Mouse (Mus musculus) left cerebral cortex, adult 2 months (tissue): ENCODE results near the gene Ramp1. TPM values are rescaled to one million over a fixed set of nuclear protein-coding genes. Genes with fewer than 3 reads are reported as not detected.

Experiments
- DNase-seq, 2 experiments: peaks; one replicate each; pipeline ENCODE4 v3.0.0; 2021 to 2022; ENCODE audit warnings: low spot score in 2 of 2, mixed read lengths in 1 of 2; ENCODE audit errors: extremely low spot score in 1 of 2
- H3K27ac ChIP-seq: fragments of 200-600 bp; 2 replicates; pipeline ENCODE4 v1.8.1; 2022
- H3K4me3 ChIP-seq: fragments of 200-600 bp; 2 replicates; pipeline ENCODE4 v1.8.1; 2022
- CTCF ChIP-seq: fragments of 200-600 bp; IDR thresholded peaks from 2 replicates; pipeline ENCODE4 v1.8.1; 2022; ENCODE audit warnings: antibody characterized with exemption, mild to moderate bottlenecking, moderate library complexity
- intact Hi-C: fragments of 180-260 bp; cut with DNase I; formaldehyde crosslinking; loops from one replicate; pipeline ENCODE4 v1.15.1; 2025
- total RNA-seq, 2 experiments: library from RNA; stranded (reverse); gene quantifications; 2 replicates each; pipeline ENCODE4 v1.2.3; 2021

The Ramp1 gene
- total RNA-seq, 2 experiments from 2014 or later: 52.6 to 53.0 TPM

DNA sequence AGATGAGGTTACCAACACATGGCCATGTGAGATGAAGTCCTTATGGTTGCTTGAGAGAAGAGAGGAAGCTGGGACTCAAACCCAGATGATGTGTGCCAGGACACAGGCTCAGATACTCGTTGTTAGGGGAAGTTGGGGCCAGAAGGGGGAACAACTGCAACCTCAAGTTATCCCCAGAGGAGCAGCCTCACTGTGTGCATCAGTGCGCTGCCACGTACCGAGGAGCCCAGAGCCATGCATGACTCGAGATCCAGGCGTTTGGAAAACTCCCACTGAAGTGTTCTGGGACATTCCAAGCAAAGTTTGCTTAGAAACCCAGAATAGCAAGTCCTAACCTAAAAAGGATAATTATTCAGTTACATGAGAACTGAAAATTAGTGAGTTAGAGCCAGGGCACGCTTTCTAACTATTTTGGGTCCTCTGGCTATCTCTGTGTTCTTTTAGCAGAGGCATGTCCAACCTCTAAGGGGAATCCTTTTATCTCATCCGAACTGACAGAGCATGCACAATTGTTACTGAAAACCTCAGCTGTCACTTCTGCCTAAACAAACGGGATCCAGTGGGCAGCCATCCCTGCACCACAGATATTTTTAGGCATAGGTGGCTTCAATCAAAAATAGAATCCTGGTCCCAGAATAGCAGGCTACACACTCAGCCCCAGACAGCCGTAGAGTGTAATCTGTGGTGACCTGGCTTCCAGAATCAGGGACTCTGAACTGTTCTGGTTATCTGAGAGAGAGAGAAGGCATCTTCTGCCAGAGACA lies 37.1 kb downstream of the Ramp1 start:
- Histone ChIP-seq H3K4me3 (no peak overlapping the region), H3K27ac (peak overlapping the region; percentile 9; the same call in 1 of the 2 replicates)
- DNase-seq: no peak
- no peak for TF ChIP-seq CTCF
- intact Hi-C loops: loop anchor here (10.0 kb wide), 1 partner anchor 242 kb away; no protein-coding TSS in a partner anchor

DNA sequence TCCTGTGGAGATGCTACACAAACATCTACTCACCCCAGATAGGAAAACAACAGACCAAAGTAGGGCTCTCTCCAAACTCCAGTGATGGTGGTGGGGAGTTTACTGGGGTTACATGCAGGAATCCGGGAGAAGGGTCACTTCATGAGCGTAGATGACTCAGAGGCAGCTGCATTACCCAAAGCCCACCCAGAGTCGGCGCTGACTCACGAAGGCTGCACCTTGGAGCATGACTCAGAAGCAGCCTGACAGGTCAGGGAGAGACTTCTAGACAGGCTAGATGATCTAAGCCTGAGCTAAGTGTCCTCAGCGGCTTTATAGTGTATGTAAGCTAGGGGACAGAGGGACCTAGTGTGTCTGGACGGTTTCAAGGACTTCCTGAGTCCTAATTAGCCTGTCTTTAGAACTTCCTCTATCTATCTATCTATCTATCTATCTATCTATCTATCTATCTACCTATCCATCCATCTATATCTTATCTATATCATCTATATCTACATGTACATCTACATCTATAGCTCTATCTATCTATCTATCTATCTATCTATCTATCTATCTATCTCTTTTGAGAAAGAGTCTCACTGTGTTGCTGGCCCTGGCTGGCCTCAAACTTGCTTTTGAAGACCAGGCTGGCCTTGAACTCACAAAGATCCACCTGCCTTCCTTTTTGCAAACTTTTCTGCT lies 40.2 kb downstream of the Ramp1 start:
- no peak for TF ChIP-seq CTCF
- no peak overlapping the region for H3K27ac ChIP-seq
- intact Hi-C loops: loop anchor here (10.0 kb wide), 1 partner anchor 245 kb away; no protein-coding TSS in a partner anchor

DNA sequence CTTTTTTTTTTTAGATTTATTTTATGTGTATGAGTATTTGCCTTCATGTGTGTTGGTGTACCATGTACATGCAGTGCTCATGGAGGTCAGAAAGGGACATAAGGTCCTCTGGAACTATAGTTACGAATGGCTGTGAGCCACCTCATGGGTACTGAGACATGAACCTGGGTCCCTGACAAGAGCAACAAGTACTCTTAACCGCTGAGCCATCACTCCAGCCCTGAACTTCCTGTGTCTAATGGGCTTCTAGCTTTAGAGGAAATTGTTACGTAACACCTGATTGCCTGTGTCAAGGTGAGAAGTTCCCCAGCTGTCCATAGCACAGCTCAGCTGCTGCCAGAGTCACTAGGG lies 40.7 kb downstream of the Ramp1 start:
- no peak for DNase-seq
- intact Hi-C loops: no loop called here
- TF ChIP-seq CTCF: no peak
- no peak overlapping the region for H3K4me3 ChIP-seq
- no peak overlapping the region for H3K27ac ChIP-seq

More for the DNA sequence above, 40.2 kb downstream of the Ramp1 start:
- DNase-seq: no peak
- no peak overlapping the region for H3K4me3 ChIP-seq

DNA sequence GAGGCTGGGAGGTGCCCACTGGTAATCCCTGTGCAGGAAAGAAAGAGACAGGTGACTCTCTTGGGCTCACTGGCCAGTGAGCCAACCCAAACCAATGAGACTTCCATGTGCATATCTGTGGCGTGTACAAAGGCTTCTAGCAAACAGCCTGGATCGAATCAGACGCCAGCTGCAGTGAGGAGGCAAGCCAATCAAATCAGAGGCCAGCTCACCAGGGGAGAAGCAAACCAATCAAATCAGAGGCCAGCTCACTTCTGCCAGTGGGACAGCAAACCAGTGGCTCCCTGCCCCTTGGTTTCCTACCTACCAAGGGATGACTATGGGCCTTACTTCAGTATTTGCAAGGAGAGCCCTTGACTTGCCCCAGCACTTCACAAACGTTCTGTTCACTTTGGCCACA lies 46.9 kb downstream of the Ramp1 start:
- intact Hi-C loops: no loop called here
- Histone ChIP-seq H3K4me3 (no peak overlapping the region), H3K27ac (no peak overlapping the region)
- no peak for TF ChIP-seq CTCF
- DNase-seq: no peak

DNA sequence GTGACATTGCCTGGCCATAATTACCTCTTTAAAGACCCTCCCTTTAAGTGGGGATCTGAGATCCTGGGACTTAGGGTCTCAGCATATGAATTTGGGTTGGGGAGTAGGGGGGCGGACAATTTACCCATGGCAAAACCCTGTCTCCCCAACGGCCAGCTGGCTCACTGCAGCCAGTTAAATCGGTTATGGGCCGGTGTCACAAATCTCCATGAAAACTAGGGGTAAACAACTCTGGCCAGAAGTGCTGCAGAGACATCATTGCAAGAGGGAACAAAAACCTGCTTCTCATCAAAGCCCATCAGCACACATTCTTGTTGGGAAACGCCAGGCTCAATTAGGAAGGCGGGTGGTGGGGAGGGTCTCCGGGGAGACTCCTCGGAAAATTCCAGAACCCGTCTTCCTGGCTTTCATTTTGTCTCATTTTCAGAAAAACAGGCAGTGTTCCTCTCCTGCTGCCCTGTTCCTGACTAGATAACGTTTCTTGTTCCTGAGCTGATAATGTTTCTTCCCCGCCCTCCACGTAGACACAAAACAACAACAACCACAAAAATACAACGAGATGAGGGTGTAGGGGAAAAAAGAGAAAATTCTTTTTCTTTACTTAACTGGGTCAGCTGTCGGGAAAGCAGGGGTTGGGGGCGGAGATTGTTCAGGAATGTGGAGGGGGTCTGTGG lies 47.9 kb downstream of the Ramp1 start:
- TF ChIP-seq CTCF: no peak
- intact Hi-C loops: no loop called here

DNA sequence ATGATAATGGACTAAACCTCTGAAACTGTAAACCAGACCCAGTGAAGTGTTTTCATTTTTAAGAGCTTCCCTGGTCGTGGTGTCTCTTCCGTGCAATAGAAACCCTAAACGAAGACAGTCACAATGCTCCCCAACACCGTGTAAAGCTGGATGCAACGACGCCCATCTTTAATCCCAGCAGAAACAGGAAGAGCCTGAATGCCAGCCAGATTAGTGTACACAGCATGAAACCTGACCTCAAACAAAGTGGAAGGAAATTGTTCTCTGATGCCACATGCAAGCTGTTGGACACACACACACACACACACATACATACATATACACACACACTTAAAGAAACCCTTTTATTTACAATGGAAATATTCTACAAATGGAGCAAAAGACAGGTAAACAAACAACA lies 51.5 kb downstream of the Ramp1 start:
- intact Hi-C loops: no loop called here
- no peak overlapping the region for H3K4me3 ChIP-seq
- TF ChIP-seq CTCF: no peak
- no peak overlapping the region for H3K27ac ChIP-seq
- no peak for DNase-seq

More for the DNA sequence above, 47.9 kb downstream of the Ramp1 start:
- no peak for DNase-seq
- Histone ChIP-seq H3K4me3 (no peak overlapping the region), H3K27ac (no peak overlapping the region)

DNA sequence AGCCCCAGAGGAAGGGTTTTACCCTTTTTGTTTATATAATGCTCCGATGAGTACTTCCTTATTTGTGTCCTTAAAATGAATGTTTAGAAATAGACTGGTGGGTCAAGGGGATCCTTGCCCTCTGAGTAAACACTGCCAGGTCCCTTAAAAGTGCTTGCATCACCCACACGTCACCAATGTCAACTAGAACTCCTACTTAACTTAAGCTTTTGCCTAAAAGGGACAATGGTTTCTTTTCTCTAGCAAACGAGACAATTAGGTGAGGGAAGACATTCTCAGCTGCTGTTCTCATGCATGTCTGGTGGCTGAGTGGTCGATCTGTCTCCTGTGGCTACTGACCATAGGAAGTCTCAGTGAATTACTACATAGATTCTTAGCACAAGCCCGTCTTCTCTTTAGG lies 52.3 kb downstream of the Ramp1 start:
- intact Hi-C loops: no loop called here
- DNase-seq: no peak
- no peak for TF ChIP-seq CTCF

DNA sequence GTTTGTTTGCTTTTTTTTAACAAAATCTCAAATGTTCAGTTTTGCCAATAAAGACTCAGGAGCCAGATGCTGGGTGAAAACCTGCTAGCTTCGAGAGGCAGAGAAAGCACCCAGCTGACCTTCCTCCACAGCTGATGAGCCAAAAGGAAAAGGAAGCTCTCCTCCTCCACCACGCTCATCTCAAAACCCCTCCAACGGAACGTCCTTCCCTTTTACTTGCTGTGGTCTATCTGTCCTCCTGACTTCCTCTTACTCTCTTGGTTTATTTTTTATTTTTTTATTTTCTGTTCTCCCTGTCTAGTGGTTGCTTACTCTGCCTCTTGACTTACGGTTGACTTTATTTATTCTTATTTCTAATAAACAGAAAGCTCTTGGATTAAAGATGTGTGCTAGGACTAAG lies 55.8 kb downstream of the Ramp1 start:
- no peak for DNase-seq
- Histone ChIP-seq H3K4me3 (no peak overlapping the region), H3K27ac (no peak overlapping the region)
- no peak for TF ChIP-seq CTCF
- intact Hi-C loops: loop anchor here (5.0 kb wide), 1 partner anchor 308 kb away; no protein-coding TSS in a partner anchor

More for the DNA sequence above, 52.3 kb downstream of the Ramp1 start:
- Histone ChIP-seq H3K27ac (no peak overlapping the region), H3K4me3 (no peak overlapping the region)

DNA sequence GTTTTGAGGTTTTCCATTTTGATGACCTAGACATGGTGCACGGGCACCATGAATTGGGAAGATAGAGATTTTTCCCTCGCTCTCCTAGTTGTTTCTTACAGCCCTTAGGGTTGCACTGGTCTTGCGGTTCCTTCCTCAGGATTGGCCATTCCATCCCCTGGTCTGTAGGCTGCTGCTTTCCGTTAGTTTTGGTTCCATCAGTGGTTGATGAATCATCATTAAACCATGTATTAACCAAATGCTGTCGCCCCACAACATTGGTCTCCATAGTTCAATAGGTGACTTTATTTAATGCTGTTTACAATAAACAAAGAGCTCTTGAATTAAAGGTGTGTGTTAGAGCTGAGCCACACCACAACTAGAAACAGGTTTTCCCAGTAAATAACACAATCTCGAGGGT lies 58.1 kb downstream of the Ramp1 start:
- Histone ChIP-seq H3K4me3 (no peak overlapping the region), H3K27ac (no peak overlapping the region)
- TF ChIP-seq CTCF: no peak
- no peak for DNase-seq
- intact Hi-C loops: loop anchor here (2.0 to 5.0 kb wide), 2 partner anchors 265 to 310 kb away; no protein-coding TSS in a partner anchor

DNA sequence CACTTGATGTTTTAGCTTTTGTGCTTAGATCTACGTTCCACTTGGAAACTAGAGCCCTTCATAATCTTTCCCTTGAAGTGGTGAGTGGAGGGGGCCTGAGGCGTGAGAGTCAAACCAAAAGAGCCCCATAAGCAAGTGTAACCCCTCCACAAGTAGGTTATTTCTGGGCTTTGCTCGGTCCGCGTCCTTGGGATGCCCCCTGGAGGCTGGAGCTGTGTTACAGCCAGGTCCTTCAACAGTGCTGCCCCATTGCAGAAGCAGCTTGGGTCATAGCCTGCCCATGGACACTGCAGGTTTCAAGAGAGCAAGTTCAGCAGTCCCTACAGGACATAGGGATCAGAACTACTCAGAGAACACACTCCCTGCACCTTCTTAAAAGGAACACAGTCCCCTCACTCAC lies 59.5 kb downstream of the Ramp1 start:
- peak; percentile 68 for TF ChIP-seq CTCF
- peak; percentile 58 to 60 for DNase-seq
- no peak overlapping the region for H3K4me3 ChIP-seq
- no peak overlapping the region for H3K27ac ChIP-seq
- intact Hi-C loops: loop anchor here (1.0 to 5.0 kb wide), 3 partner anchors 60 to 312 kb away; partner anchors contain the start of gene Ramp1

DNA sequence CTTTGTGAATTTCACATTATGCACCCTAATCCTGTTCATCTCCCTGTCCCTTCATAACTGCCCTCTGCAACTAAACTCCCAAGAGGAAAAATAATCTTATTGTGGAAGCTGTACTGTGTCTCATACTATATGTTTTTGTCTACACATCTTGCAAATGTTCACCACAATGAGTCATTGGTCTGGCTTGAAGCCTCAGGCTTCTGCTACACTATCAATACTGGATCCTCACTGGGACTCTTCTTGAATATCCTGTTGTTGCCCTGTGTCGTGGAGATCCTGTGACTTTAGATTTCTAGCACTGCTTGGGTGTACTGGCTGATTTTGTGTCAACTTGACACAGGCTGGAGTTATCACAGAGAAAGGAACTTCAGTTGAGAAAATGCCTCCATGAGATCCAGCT lies 60.2 kb downstream of the Ramp1 start:
- Histone ChIP-seq H3K4me3 (no peak overlapping the region), H3K27ac (no peak overlapping the region)
- no peak for TF ChIP-seq CTCF
- intact Hi-C loops: loop anchor here (1.0 to 10.0 kb wide), 4 partner anchors 60 to 312 kb away; partner anchors contain the start of gene Ramp1
- DNase-seq: no peak

DNA sequence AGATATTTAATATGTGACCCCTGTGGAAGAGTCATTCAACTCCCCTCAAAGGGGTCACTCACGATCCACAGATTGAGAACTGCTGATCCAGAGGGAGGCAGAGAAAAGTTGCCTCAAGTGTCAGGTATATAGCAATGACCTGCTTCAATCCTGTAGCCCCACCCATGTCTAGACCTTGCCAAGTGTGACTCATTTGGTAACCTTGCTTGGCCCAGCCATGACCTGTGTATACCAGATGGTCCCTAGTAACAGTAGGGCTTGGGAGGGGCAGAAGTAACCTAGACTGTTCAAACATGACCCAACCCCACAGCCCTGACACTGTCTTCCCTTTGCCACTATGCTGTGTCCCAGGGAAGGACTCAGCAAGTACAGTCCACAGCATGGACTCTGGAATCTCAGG lies 61.1 kb downstream of the Ramp1 start:
- no peak for DNase-seq
- H3K27ac ChIP-seq: no peak overlapping the region
- intact Hi-C loops: loop anchor here (10.0 kb wide), 1 partner anchor 126 kb away; no protein-coding TSS in a partner anchor
- TF ChIP-seq CTCF: no peak
- no peak overlapping the region for H3K4me3 ChIP-seq
